Mouse (Mus musculus) heart, adult 18-20 months (tissue): ENCODE data around the gene Opn1sw. TPM values are rescaled to one million over a fixed set of nuclear protein-coding genes. Genes with fewer than 3 reads are reported as not detected.
"Not testable (repeated sequence)": the region's sequence is repeated elsewhere in the genome, so short reads cannot be mapped to it uniquely, and the experiment has no call there.

Experiments
- DNase-seq, 2 experiments: peaks; one replicate each; pipeline ENCODE4 v3.0.0; 2021 to 2022; ENCODE audit warnings: mixed read lengths in 1 of 2
- microRNA-seq, 2 experiments: library from miRNA; unstranded; fragments of <30 nt; microRNA quantifications; one replicate each; pipeline ENCODE4 v1.2.0; 2022
- total RNA-seq, 2 experiments: library from RNA; stranded (reverse); gene quantifications; 2 replicates each; pipeline ENCODE4 v1.2.3; 2021

Opn1sw gene
- total RNA-seq, 2 experiments from 2014 or later, result not detected

DNA sequence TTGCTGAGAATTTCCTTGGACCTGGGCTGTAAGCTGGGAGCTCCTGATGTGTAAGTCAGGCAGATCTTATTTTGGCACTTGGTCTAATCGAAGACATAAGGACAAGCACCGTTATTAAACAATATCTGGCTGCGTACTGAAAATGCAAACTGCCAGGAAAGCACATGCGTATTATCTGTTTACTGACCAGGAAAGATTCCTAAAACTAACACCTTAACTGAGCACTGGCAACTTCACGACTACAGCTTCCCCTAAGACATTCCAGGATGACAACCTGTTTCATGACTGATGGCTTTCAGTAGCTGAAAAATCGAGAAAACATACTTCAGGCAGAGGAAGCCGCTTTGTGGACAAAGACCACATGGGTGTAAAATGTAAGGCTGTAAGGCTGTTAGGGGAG is 41.1 kb downstream of the Opn1sw start:
- no peak for DNase-seq

DNA sequence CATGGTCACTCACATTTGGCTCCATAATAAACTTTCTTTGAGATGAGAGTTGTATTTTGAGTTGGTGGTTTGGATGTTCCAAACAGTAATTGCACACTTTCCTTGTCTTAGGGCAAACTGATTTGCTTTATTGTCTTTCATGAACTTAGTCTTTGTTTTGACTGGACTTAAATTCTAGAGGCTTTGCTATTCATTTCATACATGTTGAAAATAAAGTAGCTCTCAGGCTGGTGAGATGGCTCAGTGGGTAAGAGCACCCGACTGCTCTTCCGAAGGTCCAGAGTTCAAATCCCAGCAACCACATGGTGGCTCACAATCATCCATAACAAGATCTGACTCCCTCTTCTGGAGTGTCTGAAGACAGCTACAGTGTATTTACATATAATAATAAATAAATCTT is 41.8 kb downstream of the Opn1sw start:
- DNase-seq, result not testable (repeated sequence)

DNA sequence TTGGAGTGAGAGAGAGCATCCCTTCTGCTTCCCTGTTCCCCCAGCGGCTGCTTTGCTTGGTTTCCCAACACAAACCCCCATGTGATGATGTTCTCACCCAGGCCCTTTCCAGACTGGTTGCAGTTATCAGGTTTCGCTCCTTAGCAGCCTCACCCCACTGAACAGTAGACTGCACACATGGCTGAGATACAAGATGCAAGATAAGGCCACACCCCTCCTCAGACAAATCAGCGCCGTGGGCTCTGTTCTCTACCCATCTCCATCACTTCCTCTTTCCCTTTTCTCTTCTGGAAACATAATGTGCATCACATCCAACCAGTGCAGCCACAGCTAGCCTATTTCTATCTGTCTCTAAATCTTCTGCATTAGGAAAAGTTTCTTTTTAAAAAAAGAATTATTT is 58.8 kb downstream of the Opn1sw start:
- no peak for DNase-seq

DNA sequence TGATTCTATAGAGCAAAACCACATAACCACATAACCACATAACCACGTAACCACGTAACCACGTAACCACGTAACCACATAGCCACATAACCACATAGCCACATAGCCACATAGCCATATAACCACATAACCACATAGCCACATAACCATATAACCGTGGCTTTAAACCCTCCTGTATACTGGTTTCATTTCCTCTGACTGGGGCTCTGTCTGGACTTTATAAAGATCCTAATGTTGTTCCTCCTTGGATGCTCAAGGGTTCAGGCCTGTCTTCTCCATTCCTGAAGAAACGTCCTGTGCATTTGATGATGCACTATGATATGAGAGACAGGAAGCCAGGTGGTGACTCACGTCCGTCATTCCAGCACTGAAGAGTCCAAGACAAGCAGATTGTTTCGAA is 61.3 kb downstream of the Opn1sw start:
- no peak for DNase-seq

Small RNA genes within 50 kb of the gene (microRNA-seq; reads per million reads assigned to microRNA genes)
- gene Gm26220 (0 reads per million in 2 experiments), gene Gm44354 (0 reads per million in 2 experiments)

Other genes with a start within 250 kb of the Opn1sw start
- gene Rbm28, start 223.5 kb downstream of the Opn1sw start, total RNA-seq, result 10 to 100 TPM; 16.2 to 19.5 TPM
- gene Prrt4, start 208.9 kb downstream of the Opn1sw start, total RNA-seq, result 1 to 10 TPM; 1.3 to 1.7 TPM
- gene Impdh1, start 172.1 kb downstream of the Opn1sw start, total RNA-seq, result 10 to 100 TPM; 18.8 to 19.6 TPM
- 1 to 10 TPM; 4.6 to 5.9 TPM for gene Hilpda, start 116.0 kb downstream of the Opn1sw start, total RNA-seq
- gene Fam71f2, start 108.9 kb downstream of the Opn1sw start, total RNA-seq, result not detected
- gene Fam71f1, start 69.3 kb downstream of the Opn1sw start, total RNA-seq, result not detected
- gene Calu, start 40.4 kb downstream of the Opn1sw start, total RNA-seq, result 100 to 1,000 TPM; 239 to 241 TPM
- gene Ccdc136, start 7.8 kb upstream of the Opn1sw start, total RNA-seq, result 1 to 10 TPM; 1.6 to 2.1 TPM
- gene Flnc, start 44.8 kb upstream of the Opn1sw start, total RNA-seq, result 100 to 1,000 TPM; 215 to 222 TPM
- gene Atp6v1f, start 79.2 kb upstream of the Opn1sw start, total RNA-seq, result 100 to 1,000 TPM; 111 to 118 TPM
- not detected for gene Atp6v1fnb, start 83.0 kb upstream of the Opn1sw start, total RNA-seq
- 1 to 10 TPM; 2.6 to 3.1 TPM for gene Kcp, start 119.5 kb upstream of the Opn1sw start, total RNA-seq
- 1 to 10 TPM; 2.8 to 4.3 TPM for gene Irf5, start 138.2 kb upstream of the Opn1sw start, total RNA-seq
- 10 to 100 TPM; 43.6 to 44.9 TPM for gene Tnpo3, start 221.4 kb upstream of the Opn1sw start, total RNA-seq